Mouse (Mus musculus) lung, embryonic 14.5 days (tissue): Measurements from ENCODE around the gene Rtn4r. TPM values are rescaled to one million over a fixed set of nuclear protein-coding genes. Genes with fewer than 3 reads are reported as not detected.
A peak's percentile ranks its signal among the peaks of the same experiment; 100 is the strongest.

ENCODE experiments used
- ATAC-seq: fragments of 200-750 bp; cut with Nextera tagmentation; 2 replicates; pipeline ENCODE4 v1.8.0; 2017; ENCODE audit warnings: mild to moderate bottlenecking, moderate TSS enrichment, moderate library complexity; ENCODE audit not compliant: insufficient read depth
- DNase-seq: peaks from one replicate; pipeline ENCODE4 v3.0.0-alpha.2; 2015
- H3K27ac ChIP-seq: fragments of 300-500 bp; sonication (generic); 2 replicates; pipeline ENCODE4 v1.5.1; 2014; ENCODE audit warnings: low read depth, mild to moderate bottlenecking, moderate library complexity
- H3K27me3 ChIP-seq: fragments of 300-500 bp; sonication (generic); 2 replicates; pipeline ENCODE4 v1.6.1; 2014; ENCODE audit warnings: low read length, control low read depth; ENCODE audit not compliant: insufficient read depth
- H3K36me3 ChIP-seq: fragments of 300-500 bp; sonication (generic); 2 replicates; pipeline ENCODE4 v1.6.1; 2014; ENCODE audit warnings: control low read depth; ENCODE audit not compliant: insufficient read depth
- H3K4me1 ChIP-seq: fragments of 300-500 bp; sonication (generic); 2 replicates; pipeline ENCODE4 v1.6.1; 2014; ENCODE audit warnings: antibody characterized with exemption, control low read depth; ENCODE audit not compliant: insufficient read depth
- H3K4me2 ChIP-seq: fragments of 300-500 bp; sonication (generic); 2 replicates; pipeline ENCODE4 v1.6.1; 2014; ENCODE audit warnings: mild to moderate bottlenecking
- H3K4me3 ChIP-seq: fragments of 300-500 bp; sonication (generic); 2 replicates; pipeline ENCODE4 v1.5.1; 2014; ENCODE audit warnings: low read depth, low read length
- H3K9ac ChIP-seq: fragments of 300-500 bp; sonication (generic); 2 replicates; pipeline ENCODE4 v1.6.1; 2014
- H3K9me3 ChIP-seq: fragments of 300-500 bp; sonication (generic); 2 replicates; pipeline ENCODE4 v1.6.1; 2016; ENCODE audit warnings: low read depth, low read length, control low read depth
- CTCF ChIP-seq: IDR thresholded peaks from 2 replicates; pipeline ENCODE4 v1.5.1; 2016; ENCODE audit warnings: antibody characterized with exemption, low read depth
- WGBS: fragments of 180-500 bp; shearing (Covaris S2); extraction: QIAGEN DNeasy Blood & Tissue Kit; methylation state at CpG from one replicate; pipeline ENCODE4 v1.1.7; 2014; 5-methylcytosine and 5-hydroxymethylcytosine counted together
- polyA plus RNA-seq: library from polyadenylated mRNA; unstranded; fragments of >200 nt; fragmentation: Nextera tagmentation; extraction: Ambion mirVana; gene quantifications from 2 replicates; pipeline ENCODE4 v1.2.1, GENCODE M21; 2014

Gene Rtn4r
- polyA plus RNA-seq, 1 experiment from 2014 or later, result 1.7 TPM

DNA sequence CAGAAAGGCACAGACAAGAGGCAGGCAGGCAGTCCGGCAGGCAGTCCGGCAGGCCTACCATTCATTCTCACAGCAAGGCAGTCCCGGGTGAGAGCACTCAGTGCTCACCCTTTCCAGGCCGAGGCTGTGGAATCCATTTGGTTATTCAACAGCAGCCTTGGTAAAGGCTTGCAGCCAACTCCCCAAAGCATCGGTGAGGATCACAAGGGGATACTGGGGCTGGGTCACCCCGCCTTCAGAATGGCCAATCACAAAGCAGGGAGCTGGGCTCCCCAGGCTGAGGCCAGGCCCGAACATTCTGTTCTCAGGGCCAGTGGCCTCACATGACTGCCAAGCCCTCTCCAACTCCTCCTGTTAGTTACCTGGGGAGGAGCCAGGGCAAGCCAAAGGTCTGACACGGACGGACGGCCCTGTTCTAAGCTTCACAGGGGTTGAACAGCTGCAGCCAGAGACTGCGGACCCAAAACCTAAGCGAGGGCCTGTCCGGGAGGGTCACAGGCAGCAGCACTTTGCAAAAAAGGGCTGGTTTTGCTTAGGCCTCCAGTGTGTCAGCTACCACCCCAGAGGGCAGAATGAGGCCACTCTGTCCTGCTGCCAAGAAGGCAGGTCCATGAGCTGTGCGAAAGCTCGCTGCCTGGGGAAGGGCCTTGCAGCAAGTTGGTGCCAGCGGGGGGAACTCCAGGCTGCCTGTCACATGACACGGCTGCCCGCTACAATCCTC, 44.1 kb upstream of the Rtn4r start:
- no peak for ATAC-seq
- Histone ChIP-seq H3K27ac (no peak overlapping the region), H3K27me3 (no peaks in the 10 kb centered on the region), H3K9ac (no peak overlapping the region), H3K9me3 (no peaks in the 10 kb centered on the region), H3K4me3 (no peak overlapping the region), H3K36me3 (no peaks in the 10 kb centered on the region), H3K4me1 (peaks cover 5% of the 10 kb centered on the region; the same call in 1 of the 2 replicates), H3K4me2 (no peak overlapping the region)
- WGBS, result 79% methylated on average over 18 of the region's 18 CpGs
- no peak for DNase-seq
- no peak for TF ChIP-seq CTCF

GRCm38 (mm10) chr16:18084262-18084661, 43.2 kb upstream of the Rtn4r start:
- no peak overlapping the region for H3K9ac ChIP-seq
- WGBS, result 77% methylated on average over 7 of the region's 7 CpGs
- ATAC-seq, result no peak
- no peaks in the 10 kb centered on the region for H3K27me3 ChIP-seq
- H3K9me3 ChIP-seq, result no peaks in the 10 kb centered on the region
- H3K36me3 ChIP-seq, result no peaks in the 10 kb centered on the region
- TF ChIP-seq CTCF, result no peak
- no peak overlapping the region for H3K27ac ChIP-seq
- DNase-seq, result no peak
- no peak overlapping the region for H3K4me2 ChIP-seq
- H3K4me1 ChIP-seq, result peaks cover 5% of the 10 kb centered on the region; the same call in 1 of the 2 replicates
- no peak overlapping the region for H3K4me3 ChIP-seq

- Histone ChIP-seq H3K36me3 (no peaks in the 10 kb centered on the region), H3K9me3 (no peaks in the 10 kb centered on the region), H3K27ac (no peak overlapping the region), H3K4me1 (peaks cover 8% of the 10 kb centered on the region; the same call in 1 of the 2 replicates), H3K9ac (no peak overlapping the region), H3K4me2 (no peak overlapping the region), H3K27me3 (no peaks in the 10 kb centered on the region), H3K4me3 (no peak overlapping the region)
- DNase-seq (peak; percentile 17), ATAC-seq (no peak)
- no peak for TF ChIP-seq CTCF
- 83% methylated on average over 5 of the region's 5 CpGs for WGBS
Measured at GRCm38 (mm10) chr16:18087101-18087500, 40.3 kb upstream of the Rtn4r start.

GRCm38 (mm10) chr16:18096348-18096747, 31.1 kb upstream of the Rtn4r start:
- Histone ChIP-seq H3K27me3 (no peaks in the 10 kb centered on the region), H3K36me3 (no peaks in the 10 kb centered on the region), H3K27ac (no peak overlapping the region), H3K9me3 (peaks cover 3% of the 10 kb centered on the region; the same call in 1 of the 2 replicates), H3K4me1 (no peaks in the 10 kb centered on the region), H3K4me3 (no peak overlapping the region), H3K9ac (no peak overlapping the region), H3K4me2 (no peak overlapping the region)
- TF ChIP-seq CTCF, result no peak
- 29% methylated on average over 5 of the region's 5 CpGs for WGBS
- DNase-seq (peak; percentile 36), ATAC-seq (no peak)

GRCm38 (mm10) chr16:18102816-18103215, 24.6 kb upstream of the Rtn4r start:
- DNase-seq (no peak), ATAC-seq (no peak)
- no peaks in the 10 kb centered on the region for H3K36me3 ChIP-seq
- no peaks in the 10 kb centered on the region for H3K27me3 ChIP-seq
- H3K4me3 ChIP-seq, result no peak overlapping the region
- no peak overlapping the region for H3K9ac ChIP-seq
- no peaks in the 10 kb centered on the region for H3K4me1 ChIP-seq
- WGBS, result 72% methylated on average over 4 of the region's 4 CpGs
- H3K9me3 ChIP-seq, result no peaks in the 10 kb centered on the region
- H3K4me2 ChIP-seq, result no peak overlapping the region
- TF ChIP-seq CTCF, result no peak
- no peak overlapping the region for H3K27ac ChIP-seq

DNA sequence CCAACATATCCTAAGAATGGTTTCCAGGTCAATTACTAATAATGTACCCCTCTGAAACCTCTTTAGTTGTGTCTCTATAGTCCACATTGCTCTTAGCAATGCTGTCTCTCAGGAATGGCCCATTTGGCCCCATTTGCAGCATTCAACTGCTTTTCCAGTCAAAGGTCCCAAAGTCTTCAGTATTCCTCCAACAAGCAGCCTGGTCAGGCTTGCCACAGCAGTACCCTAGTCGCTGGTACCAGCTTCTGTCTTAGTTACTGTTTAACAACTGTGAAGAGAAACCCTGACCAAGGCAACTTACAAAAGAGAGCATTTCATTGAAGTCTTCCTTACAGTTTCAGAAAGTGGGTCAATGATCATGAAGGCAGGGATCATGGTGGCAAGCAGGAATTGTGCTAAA, 24.1 kb upstream of the Rtn4r start:
- H3K9me3 ChIP-seq, result no peaks in the 10 kb centered on the region
- TF ChIP-seq CTCF, result no peak
- no peaks in the 10 kb centered on the region for H3K27me3 ChIP-seq
- no peak overlapping the region for H3K4me3 ChIP-seq
- no peak overlapping the region for H3K9ac ChIP-seq
- H3K4me2 ChIP-seq, result no peak overlapping the region
- ATAC-seq, result no peak
- no peak for DNase-seq
- no peaks in the 10 kb centered on the region for H3K36me3 ChIP-seq
- 72% methylated on average over 1 of the region's 1 CpGs for WGBS
- no peaks in the 10 kb centered on the region for H3K4me1 ChIP-seq
- no peak overlapping the region for H3K27ac ChIP-seq

- ATAC-seq, result no peak
- WGBS, result 32% methylated on average over 6 of the region's 6 CpGs
- DNase-seq, result no peak
- Histone ChIP-seq H3K4me3 (no peak overlapping the region), H3K4me1 (no peaks in the 10 kb centered on the region), H3K27me3 (no peaks in the 10 kb centered on the region), H3K4me2 (no peak overlapping the region), H3K9ac (no peak overlapping the region), H3K36me3 (no peaks in the 10 kb centered on the region), H3K27ac (no peak overlapping the region), H3K9me3 (no peaks in the 10 kb centered on the region)
- no peak for TF ChIP-seq CTCF
Measured at GRCm38 (mm10) chr16:18103808-18104207, 23.6 kb upstream of the Rtn4r start.
